Mouse (Mus musculus) heart, postnatal 25 days (tissue): ENCODE results near the gene Mcm9. TPM values are rescaled to one million over a fixed set of nuclear protein-coding genes. Genes with fewer than 3 reads are reported as not detected.
"Not testable (repeated sequence)": the region's sequence is repeated elsewhere in the genome, so short reads cannot be mapped to it uniquely, and the experiment has no call there.

Source experiments
- DNase-seq: peaks from one replicate; pipeline ENCODE4 v3.0.0; 2022; ENCODE audit warnings: low spot score
- intact Hi-C: fragments of 180-260 bp; cut with DNase I; formaldehyde crosslinking; loops from one replicate; pipeline ENCODE4 v1.15.1; 2025
- total RNA-seq, 2 experiments: library from RNA; stranded (reverse); gene quantifications; 2 replicates each; pipeline ENCODE4 v1.2.3; 2021

The Mcm9 gene
- 1 to 10 TPM; 2.6 TPM for total RNA-seq

- DNase-seq, intact Hi-C loops: not testable (repeated sequence)
Measured at GRCm38 (mm10) chr10:53630339-53630738, at the start of gene Mcm9. TSS of gene Mcm9 (minus strand) at chr10:53630439.

- DNase-seq = no peak
- intact Hi-C loops = no loop called here
Measured at GRCm38 (mm10) chr10:53661788-53662187, 31.5 kb upstream of the Mcm9 start.

- DNase-seq, intact Hi-C loops: not testable (repeated sequence)
Measured at GRCm38 (mm10) chr10:53654239-53654638, 24.0 kb upstream of the Mcm9 start.

- intact Hi-C loops = no loop called here
- no peak for DNase-seq
Measured at GRCm38 (mm10) chr10:53650683-53651082, 20.4 kb upstream of the Mcm9 start.

GRCm38 (mm10) chr10:53641507-53641906 is 11.3 kb upstream of the Mcm9 start:
- DNase-seq = no peak
- intact Hi-C loops = loop anchor here (1.0 kb wide), 1 partner anchor 155 kb away; no protein-coding TSS in a partner anchor

- intact Hi-C loops = no loop called here
- no peak for DNase-seq
Measured at GRCm38 (mm10) chr10:53635246-53635971, 5.2 kb upstream of the Mcm9 start.

GRCm38 (mm10) chr10:53634160-53634559 is 3.9 kb upstream of the Mcm9 start:
- intact Hi-C loops = no loop called here

GRCm38 (mm10) chr10:53629918-53630250 is 355 bp downstream of the Mcm9 start:
- DNase-seq = peak; percentile 93
- intact Hi-C loops = loop anchor here (1.0 kb wide), 1 partner anchor 28 kb away; no protein-coding TSS in a partner anchor

More at GRCm38 (mm10) chr10:53634160-53634559, 3.9 kb upstream of the Mcm9 start:
- no peak for DNase-seq

GRCm38 (mm10) chr10:53629247-53629917 is 857 bp downstream of the Mcm9 start:
- peak; percentile 75 for DNase-seq
- intact Hi-C loops = loop anchor here (1.0 kb wide), 1 partner anchor 27 kb away; no protein-coding TSS in a partner anchor

GRCm38 (mm10) chr10:53615850-53616616 is 14.2 kb downstream of the Mcm9 start:
- intact Hi-C loops = no loop called here
- DNase-seq = no peak

GRCm38 (mm10) chr10:53613955-53614354 is 16.3 kb downstream of the Mcm9 start:
- intact Hi-C loops = no loop called here
- no peak for DNase-seq

- intact Hi-C loops = no loop called here
- no peak for DNase-seq
Measured at GRCm38 (mm10) chr10:53612172-53612571, 18.1 kb downstream of the Mcm9 start.

- DNase-seq = no peak
- intact Hi-C loops = no loop called here
Measured at GRCm38 (mm10) chr10:53608274-53608673, 22.0 kb downstream of the Mcm9 start.

GRCm38 (mm10) chr10:53605328-53605727 is 24.9 kb downstream of the Mcm9 start:
- DNase-seq = no peak
- intact Hi-C loops = no loop called here

- intact Hi-C loops = loop anchor here (10.0 kb wide), 1 partner anchor 224 kb away; the partner anchor contains the start of gene Cep85l
- no peak for DNase-seq
Measured at GRCm38 (mm10) chr10:53598821-53599220, 31.4 kb downstream of the Mcm9 start.

GRCm38 (mm10) chr10:53597121-53597881 is 32.9 kb downstream of the Mcm9 start:
- intact Hi-C loops = loop anchor here (2.0 to 10.0 kb wide), 2 partner anchors 30 to 222 kb away; partner anchors contain the start of gene Cep85l

GRCm38 (mm10) chr10:53596677-53597120 is 33.5 kb downstream of the Mcm9 start, which contains the start of gene Asf1a:
TSS of gene Asf1a (plus strand) at chr10:53596757.
- peak; percentile 96 for DNase-seq
- intact Hi-C loops = loop anchor here (2.0 to 10.0 kb wide), 2 partner anchors 30 to 222 kb away; partner anchors contain the start of gene Cep85l

More at GRCm38 (mm10) chr10:53597121-53597881, 32.9 kb downstream of the Mcm9 start:
- peak; percentile 21 for DNase-seq

GRCm38 (mm10) chr10:53595744-53596676 is 34.2 kb downstream of the Mcm9 start:
- intact Hi-C loops = loop anchor here (2.0 to 10.0 kb wide), 2 partner anchors 31 to 221 kb away; partner anchors contain the start of gene Cep85l
- DNase-seq = no peak
